Mouse (Mus musculus) left cerebral cortex, postnatal 25 days (tissue): ENCODE results near the gene Gm14393. TPM values are rescaled to one million over a fixed set of nuclear protein-coding genes. Genes with fewer than 3 reads are reported as not detected.
"Not testable (repeated sequence)": the region's sequence is repeated elsewhere in the genome, so short reads cannot be mapped to it uniquely, and the experiment has no call there.

ENCODE experiments used
- DNase-seq, 2 experiments: peaks; one replicate each; pipeline ENCODE4 v3.0.0; 2022; ENCODE audit warnings: low spot score in 2 of 2, mixed read lengths in 1 of 2
- intact Hi-C: fragments of 180-260 bp; cut with DNase I; formaldehyde crosslinking; loops from one replicate; pipeline ENCODE4 v1.15.1; 2025
- total RNA-seq, 2 experiments: library from RNA; stranded (reverse); gene quantifications; 2 replicates each; pipeline ENCODE4 v1.2.3; 2021

The Gm14393 gene
- 1 to 10 TPM; 1.1 to 1.2 TPM for total RNA-seq

- intact Hi-C loops, DNase-seq: not testable (repeated sequence)
Measured at GRCm38 (mm10) chr2:175067681-175068261, at the start of gene Gm14393. Gene Gm14393 (minus strand): TSS chr2:175067781.

DNA sequence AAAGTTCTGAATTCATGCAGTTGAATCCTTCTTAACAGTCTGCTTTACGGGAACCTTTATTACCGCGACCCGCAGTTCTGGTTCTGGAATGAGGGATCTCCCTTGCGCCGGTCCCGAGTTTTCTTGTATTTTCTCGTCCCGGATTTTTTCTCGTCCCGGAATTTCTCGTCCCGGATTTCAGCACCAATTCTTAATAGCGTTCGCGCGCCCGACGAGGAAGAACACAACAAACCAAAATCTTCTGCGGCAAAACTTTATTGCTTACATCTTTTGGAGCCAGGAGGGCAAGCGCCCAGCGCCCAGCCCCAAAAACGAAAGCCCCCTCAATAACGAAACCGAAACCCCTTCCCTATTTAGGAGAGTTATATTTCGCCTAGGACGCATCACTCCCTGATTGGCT lies 23.3 kb downstream of the Gm14393 start:
- intact Hi-C loops, DNase-seq: not testable (repeated sequence)

Other genes starting within 250 kb of the Gm14393 start
- 1 to 10 TPM; 1.3 to 1.4 TPM for gene Gm14444, start 57.5 kb downstream of the Gm14393 start, total RNA-seq
- 10 to 100 TPM; 13.4 to 20.9 TPM for gene Gm14399, start 74.2 kb upstream of the Gm14393 start, total RNA-seq
- 1 to 10 TPM; 4.9 to 6.9 TPM for gene Gm14443, start 108.1 kb upstream of the Gm14393 start, total RNA-seq
- gene Gm14391, start 139.1 kb upstream of the Gm14393 start, total RNA-seq, result 10 to 100 TPM; 85.0 to 92.0 TPM
- gene Gm14440, start 207.3 kb upstream of the Gm14393 start, total RNA-seq, result 10 to 100 TPM; 11.4 to 13.4 TPM